Mouse (Mus musculus) brain, embryonic 18.5 days (tissue): ENCODE data around the gene Stx5a.
A peak's percentile ranks its signal among the peaks of the same experiment; 100 is the strongest.

ENCODE experiments used
- DNase-seq: peaks from one replicate; pipeline ENCODE4 v3.0.0-alpha.2; 2012; ENCODE audit warnings: low read depth, low spot score

The Stx5a gene

GRCm38 (mm10) chr19:8740603-8741002, 610 bp upstream of the Stx5a start, which contains the start of gene 1700092M07Rik:
Gene 1700092M07Rik, plus strand, starts transcription at chr19:8740718.
- DNase-seq = no peak

- no peak for DNase-seq
Observed at GRCm38 (mm10) chr19:8742176-8742575, 963 bp downstream of the Stx5a start.

GRCm38 (mm10) chr19:8745382-8745781, 4.2 kb downstream of the Stx5a start:
- DNase-seq = no peak

GRCm38 (mm10) chr19:8747368-8747767, 6.2 kb downstream of the Stx5a start:
- DNase-seq = no peak

GRCm38 (mm10) chr19:8755652-8756051, 14.4 kb downstream of the Stx5a start:
- DNase-seq = no peak

GRCm38 (mm10) chr19:8756635-8757387, 15.6 kb downstream of the Stx5a start, which contains the start of gene Nxf1:
Gene Nxf1, plus strand, starts transcription at chr19:8757073.
- peak; percentile 84 for DNase-seq

GRCm38 (mm10) chr19:8757471-8757998, 16.3 kb downstream of the Stx5a start:
- no peak for DNase-seq

GRCm38 (mm10) chr19:8758899-8759298, 17.7 kb downstream of the Stx5a start:
- DNase-seq = no peak

GRCm38 (mm10) chr19:8760757-8761156, 19.5 kb downstream of the Stx5a start:
- no peak for DNase-seq

GRCm38 (mm10) chr19:8763276-8763675, 22.1 kb downstream of the Stx5a start:
- no peak for DNase-seq

GRCm38 (mm10) chr19:8765562-8765961, 24.3 kb downstream of the Stx5a start:
- no peak for DNase-seq

GRCm38 (mm10) chr19:8770567-8771270, 29.5 kb downstream of the Stx5a start, which contains the start of gene Tmem223:
Gene Tmem223, plus strand, starts transcription at chr19:8770996.
- peak; percentile 49 for DNase-seq

- DNase-seq = no peak
Observed at GRCm38 (mm10) chr19:8772996-8773395, 31.8 kb downstream of the Stx5a start.

GRCm38 (mm10) chr19:8773409-8773808, 32.2 kb downstream of the Stx5a start:
- DNase-seq = no peak

- DNase-seq = peak; percentile 87
Observed at GRCm38 (mm10) chr19:8774086-8774835, 33.0 kb downstream of the Stx5a start, which contains the start of gene Tmem179b. Gene Tmem179b, minus strand, starts transcription at chr19:8774467.

- DNase-seq = no peak
Observed at GRCm38 (mm10) chr19:8774951-8775421, 33.8 kb downstream of the Stx5a start.

GRCm38 (mm10) chr19:8786008-8786781, 45.0 kb downstream of the Stx5a start, which contains the start of gene Taf6l:
Gene Taf6l, minus strand, starts transcription at chr19:8786417.
- peak; percentile 92 for DNase-seq

- DNase-seq = no peak
Observed at GRCm38 (mm10) chr19:8788521-8788920, 47.3 kb downstream of the Stx5a start.

GRCm38 (mm10) chr19:8789171-8789570, 48.0 kb downstream of the Stx5a start:
- DNase-seq = no peak

- DNase-seq = no peak
Observed at GRCm38 (mm10) chr19:8790171-8790570, 49.0 kb downstream of the Stx5a start.
